Mouse (Mus musculus): ENCODE data around the gene Sun2.

Gene Sun2

GRCm38 (mm10) chr15:79741921-79742705 is at the start of gene Sun2:
Sun2 (minus strand) TSS chr15:79742536.
- peak; percentile 85 for DNase-seq (ENCODE audit: low read depth)

- peak; percentile 66 for DNase-seq (ENCODE audit: low read depth)
Measured at GRCm38 (mm10) chr15:79791502-79791901, 49.2 kb upstream of the Sun2 start.

GRCm38 (mm10) chr15:79790905-79791304 is 48.6 kb upstream of the Sun2 start:
- no peak for DNase-seq (ENCODE audit: low read depth)

DNA sequence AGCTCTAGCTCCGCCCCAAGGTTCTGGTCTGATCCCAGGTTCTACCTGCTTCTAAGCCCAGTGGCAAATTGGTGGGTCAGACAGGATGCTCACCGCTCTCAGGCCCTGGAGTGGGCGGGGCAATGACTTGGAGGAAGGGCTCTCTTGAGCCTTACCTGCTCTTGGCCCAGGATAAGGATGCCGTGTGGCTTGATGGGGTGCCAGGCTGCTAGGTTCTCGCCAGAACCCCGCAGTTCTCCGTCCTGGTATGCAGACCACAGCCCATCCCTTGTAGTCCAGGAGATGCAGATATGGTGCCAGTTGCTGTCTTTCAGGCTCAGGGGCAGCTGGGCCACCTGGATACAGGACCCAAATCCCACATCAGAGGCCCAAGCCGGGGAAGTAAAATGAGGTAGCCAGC is 47.8 kb upstream of the Sun2 start:
- DNase-seq (ENCODE audit: low read depth) = no peak

DNA sequence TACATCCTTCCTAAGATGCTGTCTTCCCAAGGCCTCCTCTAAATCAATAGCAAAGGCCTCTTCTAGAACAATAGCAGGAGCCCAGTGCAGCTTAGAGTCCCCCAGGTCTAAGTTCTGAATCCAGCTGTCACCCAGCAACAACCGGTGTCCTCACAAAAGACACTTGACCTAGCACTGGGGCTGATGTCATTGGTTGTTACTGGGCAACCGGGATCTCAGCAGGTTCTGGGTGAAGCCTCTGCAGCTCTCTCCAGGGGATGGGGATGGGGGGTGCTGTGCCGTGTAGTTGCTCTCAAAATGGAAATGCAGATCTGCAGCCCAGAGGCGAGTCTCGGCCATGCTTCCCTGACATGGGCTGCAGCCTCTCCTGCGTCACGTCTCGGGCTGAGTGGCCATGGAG is 45.5 kb upstream of the Sun2 start:
- no peak for DNase-seq (ENCODE audit: low read depth)

- no peak for DNase-seq (ENCODE audit: low read depth)
Measured at GRCm38 (mm10) chr15:79785056-79785455, 42.7 kb upstream of the Sun2 start.

- DNase-seq (ENCODE audit: low read depth) = no peak
Measured at GRCm38 (mm10) chr15:79777749-79778148, 35.4 kb upstream of the Sun2 start, which contains the start of gene Dnal4. Dnal4 (minus strand) TSS chr15:79777849.

GRCm38 (mm10) chr15:79775662-79776061 is 33.3 kb upstream of the Sun2 start:
- no peak for DNase-seq (ENCODE audit: low read depth)

- peak; percentile 99 for DNase-seq (ENCODE audit: low read depth)
Measured at GRCm38 (mm10) chr15:79774117-79775027, 32.0 kb upstream of the Sun2 start.

- peak; percentile 42 for DNase-seq (ENCODE audit: low read depth)
Measured at GRCm38 (mm10) chr15:79770629-79771240, 28.4 kb upstream of the Sun2 start.

GRCm38 (mm10) chr15:79768302-79768701 is 26.0 kb upstream of the Sun2 start:
- peak; percentile 40 for DNase-seq (ENCODE audit: low read depth)

GRCm38 (mm10) chr15:79767327-79767961 is 25.1 kb upstream of the Sun2 start:
- no peak for DNase-seq (ENCODE audit: low read depth)

GRCm38 (mm10) chr15:79766586-79767071 is 24.3 kb upstream of the Sun2 start:
- DNase-seq (ENCODE audit: low read depth) = no peak

DNA sequence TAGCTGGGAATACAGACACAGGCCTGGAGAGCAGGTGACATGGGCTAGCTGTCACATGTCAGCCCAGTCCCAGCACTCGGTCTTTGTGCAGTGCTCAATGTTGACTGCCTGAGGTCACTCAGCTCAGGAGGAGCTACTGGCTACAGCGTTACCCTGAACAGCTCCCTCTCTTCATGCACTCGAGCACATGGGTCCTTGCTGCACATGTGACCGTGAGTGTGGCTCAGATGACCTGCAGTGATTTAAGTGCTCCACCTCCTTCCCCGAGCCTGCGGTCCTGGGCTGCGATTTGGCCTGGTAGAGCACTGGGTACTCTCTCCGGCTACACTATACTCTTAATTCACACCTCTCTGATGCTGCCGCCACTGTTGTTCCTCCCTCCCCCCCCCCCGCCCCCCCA is 23.8 kb upstream of the Sun2 start:
- DNase-seq (ENCODE audit: low read depth) = no peak

DNA sequence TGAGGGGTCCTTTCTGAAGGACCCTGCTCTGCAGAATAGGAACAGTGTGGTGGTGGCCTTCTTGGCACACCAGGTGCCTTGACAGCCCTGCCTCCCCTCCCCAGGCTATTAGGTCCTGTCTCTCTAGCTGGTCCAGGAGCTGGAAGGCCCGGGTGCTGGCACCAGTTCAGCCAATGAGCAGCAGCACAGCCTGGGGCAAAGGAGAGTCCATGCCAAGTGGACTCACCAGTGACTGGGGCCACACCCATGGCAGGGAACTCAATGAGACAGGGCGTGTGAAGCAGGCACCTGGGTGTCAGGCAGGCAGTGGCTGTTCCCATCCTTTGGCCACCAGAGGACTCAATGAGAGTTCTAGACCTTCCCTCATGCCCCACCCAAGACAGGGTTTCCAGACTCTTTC is 23.0 kb upstream of the Sun2 start:
- DNase-seq (ENCODE audit: low read depth) = no peak

DNA sequence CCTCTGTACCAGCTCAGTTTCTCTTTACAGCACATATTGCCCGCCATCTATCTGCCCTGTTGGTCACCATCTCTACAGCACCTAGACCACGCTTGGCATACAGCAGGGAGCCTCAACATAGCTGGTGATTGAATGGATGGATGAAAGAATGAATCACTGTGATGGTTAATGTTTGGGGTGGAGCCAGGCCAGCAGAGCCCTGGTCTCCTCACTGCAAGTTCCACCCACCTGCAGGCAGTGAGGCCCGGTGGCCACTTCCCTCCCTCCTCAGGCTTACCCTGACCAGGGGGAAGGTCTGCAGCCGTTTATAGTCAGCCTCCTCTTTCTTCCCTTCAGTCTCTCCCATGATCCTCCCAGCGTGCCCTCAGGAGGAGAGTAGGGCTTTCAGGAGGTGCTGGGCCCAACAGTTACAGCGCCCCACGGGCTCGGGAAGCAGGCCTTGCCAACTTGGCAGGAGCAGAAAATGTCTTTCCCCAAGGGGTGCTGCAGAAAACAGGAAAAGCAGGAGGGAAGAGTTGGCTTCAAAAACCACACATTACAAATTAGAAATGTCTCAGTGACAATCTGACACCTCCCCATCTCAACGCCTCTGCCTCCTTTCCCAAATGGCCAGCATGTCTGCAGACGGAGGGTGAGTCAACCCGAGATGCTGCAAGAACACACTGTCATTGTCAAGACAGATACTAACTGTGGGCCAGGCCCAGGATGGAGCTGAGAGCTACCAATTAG is 22.4 kb upstream of the Sun2 start:
- DNase-seq (ENCODE audit: low read depth) = no peak

- DNase-seq (ENCODE audit: low read depth) = no peak
Measured at GRCm38 (mm10) chr15:79763601-79764246, 21.4 kb upstream of the Sun2 start.

DNA sequence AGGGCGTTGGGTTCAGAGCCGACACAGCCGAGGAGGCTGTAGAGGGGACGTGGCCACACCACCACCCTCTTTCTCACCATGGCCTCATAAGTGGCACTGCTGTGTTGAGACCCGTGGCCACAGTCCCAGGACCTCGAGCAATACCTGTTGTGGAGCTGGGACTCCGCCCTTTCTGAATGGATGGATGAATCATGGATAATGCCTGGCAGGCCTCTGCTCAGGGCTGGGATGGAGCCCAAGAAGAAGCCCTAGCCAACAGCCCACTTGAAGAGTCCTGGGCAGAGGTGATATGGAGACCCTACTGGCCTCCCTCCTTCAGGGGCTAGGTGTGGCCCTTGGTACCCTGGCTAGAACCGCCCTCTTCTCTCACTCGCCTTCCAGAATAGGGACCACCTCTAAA is 20.7 kb upstream of the Sun2 start:
- no peak for DNase-seq (ENCODE audit: low read depth)

DNA sequence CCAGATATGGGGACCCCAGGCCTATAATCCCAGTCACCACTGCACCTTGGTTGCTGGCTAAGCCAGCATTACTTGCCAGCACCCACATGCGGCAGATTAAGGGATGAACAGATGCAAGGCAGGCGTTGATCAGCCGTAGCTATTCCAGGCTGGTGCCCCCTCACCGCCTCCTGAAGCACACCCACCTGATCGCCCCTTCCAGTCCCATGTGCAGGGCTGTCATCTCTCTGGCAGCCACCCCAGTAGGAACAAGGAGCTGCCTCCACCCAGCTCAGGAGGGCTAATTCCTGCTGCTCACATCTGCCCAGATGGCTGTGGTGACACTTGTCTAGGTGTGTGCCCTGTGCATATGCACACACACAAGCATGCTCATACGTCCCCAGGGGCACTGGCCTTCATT is 18.6 kb upstream of the Sun2 start:
- no peak for DNase-seq (ENCODE audit: low read depth)

DNA sequence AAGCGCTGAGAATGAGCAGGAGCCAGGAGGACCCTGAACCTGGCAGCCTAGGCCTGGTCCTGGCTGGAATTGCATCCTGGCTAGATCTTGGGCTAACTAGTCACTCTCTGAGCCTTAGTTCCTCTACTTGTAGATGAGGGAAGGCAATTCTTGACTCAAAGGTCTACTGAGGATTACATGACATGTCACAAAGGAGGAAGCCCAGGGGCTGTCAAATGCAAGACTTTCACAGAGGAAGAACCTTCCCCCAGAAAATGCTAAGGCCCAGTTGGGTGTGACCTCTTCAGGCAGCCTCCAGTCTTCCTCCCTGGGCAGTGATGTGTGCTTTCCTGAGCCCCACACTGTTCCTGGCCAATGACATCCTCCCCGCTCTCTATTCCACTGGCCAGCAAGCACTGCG is 14.8 kb upstream of the Sun2 start:
- no peak for DNase-seq (ENCODE audit: low read depth)
